Mouse (Mus musculus) ES-Bruce4 (cell line): ENCODE measurements at regions not wholly inside any gene's neighbourhood (a gene's known extent, or its start where the extent isn't known, plus 50 kb on each side); places are given as distances from the start of the nearest gene placed in this dataset.

Source experiments
- CTCF ChIP-seq: IDR thresholded peaks from one replicate; pipeline ENCODE4 v1.8.1; 2011; ENCODE audit warnings: low read depth, low read length
- EP300 ChIP-seq: IDR thresholded peaks from 2 replicates; pipeline ENCODE4 v1.6.1; 2011; ENCODE audit warnings: low read depth, low read length; ENCODE audit not compliant: insufficient read depth
- POLR2A ChIP-seq: IDR thresholded peaks from one replicate; pipeline ENCODE4 v1.8.1; 2011; ENCODE audit warnings: low read length; ENCODE audit not compliant: insufficient read depth

DNA sequence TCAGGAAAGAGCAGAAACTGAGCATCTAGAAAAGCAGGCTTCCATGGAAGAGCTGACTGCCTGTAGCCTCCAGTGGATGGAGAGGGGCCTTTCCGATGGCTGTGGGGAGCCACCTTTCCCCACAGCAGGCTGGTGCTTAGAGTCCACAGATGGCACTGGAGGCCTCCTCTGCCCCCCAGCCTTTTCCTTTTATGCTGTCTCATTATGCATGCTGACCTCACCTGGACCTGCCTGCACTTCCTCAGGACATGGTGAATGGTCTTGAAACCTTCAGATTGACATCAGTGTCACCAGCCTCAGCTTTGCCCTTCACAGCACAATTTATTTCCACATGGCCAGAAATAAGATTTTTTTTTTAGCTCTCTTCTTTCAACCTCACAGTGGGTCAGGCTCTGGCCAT, 205.8 kb upstream of the Nlrp1b start:
- TF ChIP-seq CTCF = no peak
- TF ChIP-seq POLR2A = no peak
- no peak for TF ChIP-seq EP300
